Mouse (Mus musculus) hindbrain, embryonic 13.5 days (tissue): Measurements from ENCODE around the gene Ubash3b. TPM values are rescaled to one million over a fixed set of nuclear protein-coding genes. Genes with fewer than 3 reads are reported as not detected.

Experiments used
- ATAC-seq: fragments of 200-750 bp; cut with Nextera tagmentation; 2 replicates; pipeline ENCODE4 v1.8.0; 2017; ENCODE audit warnings: moderate TSS enrichment; ENCODE audit not compliant: low FRiP score
- H3K27ac ChIP-seq: fragments of 300-500 bp; sonication (generic); 2 replicates; pipeline ENCODE4 v1.5.1; 2015; ENCODE audit warnings: inconsistent platforms, mild to moderate bottlenecking, moderate library complexity
- H3K27me3 ChIP-seq: fragments of 300-500 bp; sonication (generic); 2 replicates; pipeline ENCODE4 v1.6.1; 2015; ENCODE audit warnings: mild to moderate bottlenecking, inconsistent platforms
- H3K36me3 ChIP-seq: fragments of 300-500 bp; sonication (generic); 2 replicates; pipeline ENCODE4 v1.6.1; 2015; ENCODE audit warnings: mild to moderate bottlenecking, inconsistent platforms
- H3K4me1 ChIP-seq: fragments of 300-500 bp; sonication (generic); replicated peaks from 2 replicates; pipeline ENCODE4 v1.6.1; 2015; ENCODE audit warnings: inconsistent platforms
- H3K4me2 ChIP-seq: fragments of 300-500 bp; sonication (generic); 2 replicates; pipeline ENCODE4 v1.6.1; 2015; ENCODE audit warnings: inconsistent platforms, mild to moderate bottlenecking, moderate library complexity
- H3K4me3 ChIP-seq: fragments of 300-500 bp; sonication (generic); 2 replicates; pipeline ENCODE4 v1.5.1; 2015; ENCODE audit warnings: mild to moderate bottlenecking, inconsistent platforms
- H3K9ac ChIP-seq: fragments of 300-500 bp; sonication (generic); 2 replicates; pipeline ENCODE4 v1.6.1; 2015; ENCODE audit warnings: mild to moderate bottlenecking, inconsistent platforms
- H3K9me3 ChIP-seq: fragments of 300-500 bp; sonication (generic); 2 replicates; pipeline ENCODE4 v1.6.1; 2016; ENCODE audit warnings: inconsistent platforms
- WGBS: fragments of 180-500 bp; shearing (Covaris S2); methylation state at CpG from one replicate; pipeline ENCODE4 v1.1.7; 2015; 5-methylcytosine and 5-hydroxymethylcytosine counted together
- polyA plus RNA-seq: library from polyadenylated mRNA; unstranded; fragments of >200 nt; fragmentation: Nextera tagmentation; extraction: Ambion mirVana; gene quantifications from 2 replicates; pipeline ENCODE4 v1.2.1, GENCODE M21; 2015

The Ubash3b gene
- polyA plus RNA-seq, 1 experiment from 2014 or later = 18.2 TPM

DNA sequence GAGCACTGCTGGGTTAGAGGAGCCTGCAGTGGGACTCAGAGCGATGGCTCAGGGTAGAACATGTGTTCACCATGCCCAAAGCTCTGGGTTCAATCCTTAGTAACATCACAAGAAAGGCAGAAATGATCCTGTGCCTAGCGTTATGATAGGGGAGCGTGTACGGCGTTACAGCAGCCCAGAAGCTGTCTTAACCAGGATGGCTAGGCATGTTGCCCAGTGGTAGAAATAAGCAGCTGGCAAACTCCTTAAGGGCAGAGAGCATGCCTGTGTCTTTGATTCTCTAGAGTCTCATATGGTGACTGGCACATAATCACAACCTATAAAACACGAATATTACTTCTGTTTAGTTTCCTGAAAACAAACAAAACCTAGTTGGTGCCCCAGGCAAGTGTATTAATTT is 170.0 kb downstream of the Ubash3b start:
- Histone ChIP-seq H3K4me1 (peaks cover 5% of the 10 kb centered on the region), H3K9me3 (no peaks in the 10 kb centered on the region), H3K9ac (no peak overlapping the region), H3K4me3 (no peak overlapping the region), H3K4me2 (no peak overlapping the region), H3K36me3 (no peaks in the 10 kb centered on the region), H3K27me3 (0 out of 2 replicates have a peak, but pooled peaks cover 3% of the 10 kb centered on the region), H3K27ac (no peak overlapping the region)
- WGBS = 75% methylated on average over 6 of the region's 6 CpGs
- no peak for ATAC-seq

DNA sequence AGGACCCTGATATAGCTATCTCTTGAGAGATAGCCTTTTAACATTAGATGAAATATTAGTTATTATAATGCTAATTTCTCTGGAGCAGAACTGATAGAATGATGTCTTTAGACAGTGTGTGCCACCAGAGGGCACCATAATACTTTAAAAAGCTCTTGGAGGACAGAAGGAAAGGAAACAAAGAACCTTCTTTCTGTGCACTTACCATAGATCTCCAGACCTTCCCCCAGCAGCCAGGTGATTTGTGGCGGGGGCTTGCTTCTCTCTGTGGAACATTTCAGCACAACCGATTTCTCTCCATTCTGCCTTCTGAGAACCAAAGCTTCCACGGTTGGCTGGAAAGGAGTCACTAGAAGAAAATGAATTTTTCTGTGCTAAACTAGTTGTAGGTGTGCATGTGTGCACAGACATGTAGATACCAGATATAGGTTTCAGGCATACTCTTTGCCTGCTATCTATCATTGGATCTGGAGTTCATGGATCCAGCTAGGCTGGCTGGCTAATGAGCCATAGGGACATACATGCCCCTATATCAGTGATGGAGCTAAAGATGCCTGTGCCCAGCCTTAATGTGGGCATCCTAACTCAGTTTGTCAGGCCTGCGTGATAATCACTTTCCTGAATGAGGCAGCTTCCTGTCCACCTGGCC is 171.4 kb downstream of the Ubash3b start:
- Histone ChIP-seq H3K36me3 (no peaks in the 10 kb centered on the region), H3K27me3 (0 out of 2 replicates have a peak, but pooled peaks cover 3% of the 10 kb centered on the region), H3K4me3 (no peak overlapping the region), H3K4me2 (no peak overlapping the region), H3K27ac (peak overlapping the region; percentile 79), H3K4me1 (peaks cover 5% of the 10 kb centered on the region), H3K9me3 (no peaks in the 10 kb centered on the region), H3K9ac (peak overlapping the region; percentile 49; the same call in 1 of the 2 replicates)
- 39% methylated on average over 4 of the region's 4 CpGs for WGBS
- peak; percentile 82 for ATAC-seq

DNA sequence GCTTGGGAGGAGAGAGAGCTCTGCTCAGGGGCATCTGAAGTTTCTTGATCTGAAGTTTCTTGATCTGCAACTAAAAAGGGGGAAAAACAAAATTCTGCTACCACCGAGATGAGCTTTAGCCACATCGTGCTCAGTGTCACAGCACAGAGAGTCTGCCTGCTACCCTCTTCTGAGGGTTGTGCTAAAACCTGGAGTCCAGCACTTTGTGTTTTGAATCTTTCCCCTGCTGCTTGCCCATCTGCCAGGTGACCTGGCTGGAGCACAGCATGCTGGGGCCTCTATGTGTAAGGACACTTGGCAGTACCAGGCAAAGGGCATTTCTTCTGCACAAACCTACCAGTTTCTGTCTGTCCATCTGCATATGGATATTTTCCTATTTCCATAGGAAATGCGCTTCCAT is 177.2 kb downstream of the Ubash3b start:
- Histone ChIP-seq H3K9me3 (no peaks in the 10 kb centered on the region), H3K4me1 (no peaks in the 10 kb centered on the region), H3K27me3 (0 out of 2 replicates have a peak, but pooled peaks cover 3% of the 10 kb centered on the region), H3K4me3 (no peak overlapping the region), H3K9ac (no peak overlapping the region), H3K27ac (no peak overlapping the region), H3K4me2 (no peak overlapping the region), H3K36me3 (no peaks in the 10 kb centered on the region)
- 77% methylated on average over 3 of the region's 3 CpGs for WGBS
- ATAC-seq = no peak

DNA sequence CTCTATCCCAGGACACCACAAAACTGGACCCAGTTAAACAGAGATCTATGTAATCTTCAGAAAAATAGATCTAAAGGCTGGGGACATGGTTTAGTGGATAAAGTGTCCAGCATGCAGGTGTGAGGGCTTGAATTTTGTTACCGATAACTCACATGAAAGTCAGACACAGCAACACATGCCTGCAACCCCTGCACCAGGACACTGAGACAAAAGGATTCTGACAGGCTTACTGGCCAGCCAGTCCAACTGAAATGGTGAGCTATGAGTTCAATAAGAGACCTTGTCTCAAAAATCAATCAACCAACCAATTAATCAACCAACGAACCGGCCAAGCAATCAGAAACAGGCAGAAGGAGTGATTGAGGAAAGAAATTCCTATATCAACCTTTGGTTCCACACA is 177.7 kb downstream of the Ubash3b start:
- H3K9ac ChIP-seq = no peak overlapping the region
- WGBS = 90% methylated on average over 3 of the region's 3 CpGs
- H3K36me3 ChIP-seq = no peaks in the 10 kb centered on the region
- no peak overlapping the region for H3K4me2 ChIP-seq
- H3K9me3 ChIP-seq = no peaks in the 10 kb centered on the region
- H3K27me3 ChIP-seq = 0 out of 2 replicates have a peak, but pooled peaks cover 3% of the 10 kb centered on the region
- H3K4me3 ChIP-seq = no peak overlapping the region
- ATAC-seq = no peak
- no peak overlapping the region for H3K27ac ChIP-seq
- H3K4me1 ChIP-seq = no peaks in the 10 kb centered on the region

DNA sequence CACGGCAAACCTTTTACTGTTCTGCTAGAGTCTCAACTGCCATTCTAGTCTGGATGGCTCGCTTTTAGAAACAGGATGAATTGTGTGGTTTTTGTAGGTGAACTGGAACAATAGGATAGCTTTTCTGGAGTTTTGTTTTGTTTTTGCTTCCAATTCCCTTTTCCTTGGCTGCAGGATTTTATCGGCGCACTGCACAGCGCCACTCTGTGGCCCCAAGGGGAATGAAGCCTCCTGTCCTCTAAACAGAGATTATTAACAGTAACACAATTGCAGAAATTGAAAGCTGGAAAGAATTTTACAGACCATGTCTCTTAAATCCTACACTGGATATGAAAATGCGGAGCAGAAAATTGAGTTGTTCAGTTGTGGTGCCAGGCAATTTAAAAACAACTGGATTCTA is 179.0 kb downstream of the Ubash3b start:
- 35% methylated on average over 6 of the region's 6 CpGs for WGBS
- H3K9me3 ChIP-seq = no peaks in the 10 kb centered on the region
- H3K27ac ChIP-seq = no peak overlapping the region
- no peaks in the 10 kb centered on the region for H3K36me3 ChIP-seq
- no peak for ATAC-seq
- H3K9ac ChIP-seq = no peak overlapping the region
- no peak overlapping the region for H3K4me3 ChIP-seq
- no peaks in the 10 kb centered on the region for H3K27me3 ChIP-seq
- no peaks in the 10 kb centered on the region for H3K4me1 ChIP-seq
- no peak overlapping the region for H3K4me2 ChIP-seq

DNA sequence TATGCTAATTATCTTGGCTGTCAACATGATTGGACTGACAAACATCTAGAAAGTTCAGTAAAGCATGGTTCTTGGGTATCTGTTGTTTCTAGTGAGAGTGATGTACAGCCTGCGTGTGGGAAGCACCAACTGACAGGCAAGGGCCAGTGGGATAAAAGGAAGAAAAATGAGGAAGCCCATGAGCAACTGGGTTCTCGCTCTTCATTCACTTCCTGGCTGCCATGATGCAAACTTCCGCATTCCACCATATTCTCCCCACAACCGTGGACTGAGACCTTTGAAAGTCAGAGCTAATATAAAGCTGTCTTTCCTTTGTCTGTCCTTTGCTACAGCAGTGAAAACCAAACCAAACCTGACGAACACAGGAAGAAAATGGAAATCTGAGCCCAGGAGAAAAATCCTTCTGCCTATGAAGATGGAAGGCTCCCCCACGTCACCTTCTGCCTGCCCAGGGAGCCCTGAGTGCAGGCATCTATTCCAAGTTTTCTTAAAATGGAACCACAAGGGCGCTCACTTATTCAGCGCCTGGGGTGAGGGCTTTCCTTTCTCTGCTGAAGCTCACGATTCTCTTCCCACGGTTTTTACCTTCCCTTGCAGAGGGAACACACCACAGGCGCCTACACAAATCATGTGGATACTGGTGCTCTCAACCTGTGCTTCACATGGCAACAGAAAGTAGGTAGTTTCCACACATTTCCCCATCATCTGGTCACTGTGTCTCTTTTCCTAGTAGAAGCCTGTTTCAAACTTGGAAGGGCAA is 187.3 kb downstream of the Ubash3b start:
- H3K4me1 ChIP-seq = no peaks in the 10 kb centered on the region
- no peak overlapping the region for H3K27ac ChIP-seq
- H3K9ac ChIP-seq = no peak overlapping the region
- WGBS = 76% methylated on average over 11 of the region's 11 CpGs
- no peak for ATAC-seq
- no peaks in the 10 kb centered on the region for H3K9me3 ChIP-seq
- no peak overlapping the region for H3K4me3 ChIP-seq
- H3K4me2 ChIP-seq = no peak overlapping the region
- H3K36me3 ChIP-seq = no peaks in the 10 kb centered on the region
- no peaks in the 10 kb centered on the region for H3K27me3 ChIP-seq

DNA sequence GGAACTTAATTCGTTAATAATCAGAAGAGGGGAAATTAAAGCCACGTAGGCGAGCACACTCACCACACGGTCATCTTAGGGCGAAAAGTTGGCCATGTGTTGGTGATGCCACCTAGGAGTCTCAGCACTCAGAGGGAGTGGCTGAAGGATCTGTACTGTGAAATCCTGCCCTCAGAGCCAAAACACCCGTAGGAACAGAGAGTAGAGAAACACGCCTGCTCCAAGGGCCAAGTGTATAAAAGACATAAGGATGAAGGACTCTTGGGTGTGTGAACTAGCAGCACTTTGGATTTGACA is 197.1 kb downstream of the Ubash3b start:
- Histone ChIP-seq H3K9ac (peak overlapping the region; percentile 78), H3K4me3 (peak overlapping the region; percentile 54), H3K4me2 (peak overlapping the region; percentile 94), H3K27ac (no peak overlapping the region), H3K9me3 (no peaks in the 10 kb centered on the region), H3K27me3 (peaks cover 58% of the 10 kb centered on the region), H3K4me1 (peaks cover 13% of the 10 kb centered on the region), H3K36me3 (no peaks in the 10 kb centered on the region)
- WGBS = 17% methylated on average over 7 of the region's 7 CpGs
- ATAC-seq = peak; percentile 37; the same call in 1 of the 2 replicates

DNA sequence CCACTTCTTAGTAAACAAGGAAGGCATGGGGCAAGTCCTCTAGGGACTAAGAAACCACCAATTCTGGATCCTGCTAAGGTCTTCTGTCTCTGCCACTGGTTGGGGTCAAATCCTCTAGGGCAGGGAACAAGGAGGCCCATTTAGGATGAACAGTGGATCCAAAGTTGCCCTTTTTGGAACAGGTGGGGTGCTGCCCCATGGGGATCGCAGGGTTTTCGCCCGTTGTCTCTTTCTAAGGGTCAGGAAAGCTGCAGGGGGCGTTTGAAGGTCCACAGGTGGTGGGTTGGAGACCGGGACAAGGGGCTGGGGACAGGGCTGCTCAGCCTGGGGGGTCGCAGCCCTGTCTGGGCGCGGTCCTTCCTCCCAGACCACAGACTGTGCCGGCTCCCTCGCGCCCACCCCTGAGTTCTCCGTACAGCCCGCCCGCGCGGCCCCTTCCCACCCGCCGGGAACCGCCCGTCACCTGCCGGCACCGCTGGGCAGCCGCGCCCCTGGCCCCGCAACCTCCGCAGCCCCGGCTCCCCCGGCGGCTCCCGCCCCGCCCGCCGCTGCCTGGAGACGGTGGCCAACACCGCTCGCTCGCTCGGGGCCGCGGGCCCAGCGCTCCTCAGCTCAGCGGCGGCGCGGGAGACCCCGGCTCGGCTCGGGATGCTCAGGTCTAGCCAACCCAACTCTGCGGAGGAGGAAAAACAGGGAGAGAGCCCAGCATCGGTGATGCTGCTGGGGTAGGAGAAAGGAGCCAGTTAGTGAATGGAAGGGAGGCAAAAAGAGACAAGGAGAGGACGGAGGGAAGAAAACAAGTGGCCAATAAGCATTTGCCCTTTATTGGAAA is 197.7 kb downstream of the Ubash3b start, which contains the start of gene Jhy:
Gene Jhy (minus strand): TSS at position 533 of the 832 bp plus-strand sequence.
- Histone ChIP-seq H3K27me3 (peaks cover 61% of the 10 kb centered on the region), H3K4me3 (peak within 1 kb of the TSS; percentile 54), H3K4me2 (peak within 1 kb of the TSS; percentile 94), H3K9me3 (no peaks in the 10 kb centered on the region), H3K36me3 (no peaks in the 10 kb centered on the region), H3K9ac (peak within 1 kb of the TSS; percentile 78), H3K4me1 (peaks cover 13% of the 10 kb centered on the region), H3K27ac (peak within 1 kb of the TSS; percentile 23; the same call in 1 of the 2 replicates)
- WGBS = under 1% methylated on average over 51 of the region's 51 CpGs
- ATAC-seq = peak; percentile 83

DNA sequence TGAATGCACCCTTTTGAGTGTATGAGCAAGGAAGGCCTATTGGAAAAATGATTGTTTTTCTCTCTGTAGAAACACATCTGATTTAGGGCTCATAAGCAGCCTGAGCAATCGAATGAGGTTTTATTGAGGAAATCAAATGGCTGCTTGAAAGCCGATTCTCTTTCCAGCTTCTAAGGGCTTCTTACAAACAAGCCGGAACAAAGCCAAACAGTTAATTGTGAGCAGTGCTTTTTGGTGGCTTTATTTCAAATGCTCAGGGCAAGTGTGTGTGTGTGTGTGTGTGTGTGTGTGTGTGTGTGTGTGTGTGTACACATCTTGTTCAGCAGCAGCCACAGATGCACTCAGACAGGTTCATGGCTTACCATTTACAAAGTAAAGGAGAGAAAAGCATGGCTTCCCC is 200.1 kb downstream of the Ubash3b start:
- H3K4me1 ChIP-seq = peaks cover 13% of the 10 kb centered on the region
- WGBS = 72% methylated on average over 3 of the region's 3 CpGs
- H3K27ac ChIP-seq = no peak overlapping the region
- H3K27me3 ChIP-seq = peaks cover 62% of the 10 kb centered on the region
- H3K9ac ChIP-seq = 0 out of 2 replicates have a peak overlapping the region, but pooled peaks have one; percentile 14
- ATAC-seq = no peak
- no peaks in the 10 kb centered on the region for H3K9me3 ChIP-seq
- H3K4me3 ChIP-seq = no peak overlapping the region
- H3K36me3 ChIP-seq = no peaks in the 10 kb centered on the region
- H3K4me2 ChIP-seq = no peak overlapping the region

Other genes starting within 250 kb of the Ubash3b start
- 1.4 and 1.5 TPM in 2 replicates for gene Jhy, start 197.6 kb downstream of the Ubash3b start, polyA plus RNA-seq
- gene Crtam, start 157.1 kb downstream of the Ubash3b start, polyA plus RNA-seq = 0.14 and 0.19 TPM in 2 replicates